Mouse (Mus musculus): ENCODE measurements around the gene Pim2. TPM values are rescaled to one million over a fixed set of nuclear protein-coding genes. Genes with fewer than 3 reads are reported as not detected.

Pim2 gene
- polyA plus RNA-seq, 1 experiment from 2014 or later, result 3.5 TPM

Other genes starting within 250 kb of the Pim2 start
- gene Syp, start 239.8 kb upstream of the Pim2 start, polyA plus RNA-seq (2015; fragmentation: Nextera tagmentation; extraction: Ambion mirVana), result 0.33 and 0.36 TPM in 2 replicates
- 1.1 and 1.5 TPM in 2 replicates for gene Prickle3, start 221.0 kb upstream of the Pim2 start, polyA plus RNA-seq (2015; fragmentation: Nextera tagmentation; extraction: Ambion mirVana)
- 27.5 and 28.8 TPM in 2 replicates for gene Plp2, start 206.9 kb upstream of the Pim2 start, polyA plus RNA-seq (2015; fragmentation: Nextera tagmentation; extraction: Ambion mirVana)
- 0.09 and 0.12 TPM in 2 replicates for gene Magix, start 197.0 kb upstream of the Pim2 start, polyA plus RNA-seq (2015; fragmentation: Nextera tagmentation; extraction: Ambion mirVana)
- gene Gpkow, start 181.1 kb upstream of the Pim2 start, polyA plus RNA-seq (2015; fragmentation: Nextera tagmentation; extraction: Ambion mirVana), result 13.3 and 14.1 TPM in 2 replicates
- 16.0 and 17.5 TPM in 2 replicates for gene Wdr45, start 163.9 kb upstream of the Pim2 start, polyA plus RNA-seq (2015; fragmentation: Nextera tagmentation; extraction: Ambion mirVana)
- 0.31 TPM in 1 of 2 replicates, not detected in the other for gene Gm45208, start 156.0 kb upstream of the Pim2 start, polyA plus RNA-seq (2015; fragmentation: Nextera tagmentation; extraction: Ambion mirVana)
- 5.6 and 5.8 TPM in 2 replicates for gene Praf2, start 149.8 kb upstream of the Pim2 start, polyA plus RNA-seq (2015; fragmentation: Nextera tagmentation; extraction: Ambion mirVana)
- 0.92 and 1.5 TPM in 2 replicates for gene Ccdc120, start 127.4 kb upstream of the Pim2 start, polyA plus RNA-seq (2015; fragmentation: Nextera tagmentation; extraction: Ambion mirVana)
- gene Tfe3, start 115.7 kb upstream of the Pim2 start, polyA plus RNA-seq (2015; fragmentation: Nextera tagmentation; extraction: Ambion mirVana), result 9.2 and 11.8 TPM in 2 replicates
- gene Gripap1, start 88.5 kb upstream of the Pim2 start, polyA plus RNA-seq (2015; fragmentation: Nextera tagmentation; extraction: Ambion mirVana), result 25.5 and 27.4 TPM in 2 replicates
- 0.18 and 0.37 TPM in 2 replicates for gene Kcnd1, start 56.0 kb upstream of the Pim2 start, polyA plus RNA-seq (2015; fragmentation: Nextera tagmentation; extraction: Ambion mirVana)
- 44.9 and 54.4 TPM in 2 replicates for gene Otud5, start 36.9 kb upstream of the Pim2 start, polyA plus RNA-seq (2015; fragmentation: Nextera tagmentation; extraction: Ambion mirVana)
- gene Slc35a2, start 5.8 kb downstream of the Pim2 start, polyA plus RNA-seq (2015; fragmentation: Nextera tagmentation; extraction: Ambion mirVana), result 14.3 and 17.5 TPM in 2 replicates
- gene Pqbp1, start 21.0 kb downstream of the Pim2 start, polyA plus RNA-seq (2015; fragmentation: Nextera tagmentation; extraction: Ambion mirVana), result 38.1 and 39.7 TPM in 2 replicates
- gene Timm17b, start 21.1 kb downstream of the Pim2 start, polyA plus RNA-seq (2015; fragmentation: Nextera tagmentation; extraction: Ambion mirVana), result 94.8 and 102 TPM in 2 replicates
- gene Gm10491, start 29.6 kb downstream of the Pim2 start, polyA plus RNA-seq (2015; fragmentation: Nextera tagmentation; extraction: Ambion mirVana), result not detected in 2 replicates
- gene Gm10490, start 31.3 kb downstream of the Pim2 start, polyA plus RNA-seq (2015; fragmentation: Nextera tagmentation; extraction: Ambion mirVana), result not detected in 2 replicates
- 0.12 and 0.18 TPM in 2 replicates for gene Pcsk1n, start 41.6 kb downstream of the Pim2 start, polyA plus RNA-seq (2015; fragmentation: Nextera tagmentation; extraction: Ambion mirVana)
- not detected in 2 replicates for gene Eras, start 50.3 kb downstream of the Pim2 start, polyA plus RNA-seq (2015; fragmentation: Nextera tagmentation; extraction: Ambion mirVana)
- 10.7 and 12.1 TPM in 2 replicates for gene Hdac6, start 69.6 kb downstream of the Pim2 start, polyA plus RNA-seq (2015; fragmentation: Nextera tagmentation; extraction: Ambion mirVana)
- gene Gata1, start 99.8 kb downstream of the Pim2 start, polyA plus RNA-seq (2015; fragmentation: Nextera tagmentation; extraction: Ambion mirVana), result 117 and 126 TPM in 2 replicates
- 0.26 and 0.36 TPM in 2 replicates for gene Glod5, start 140.2 kb downstream of the Pim2 start, polyA plus RNA-seq (2015; fragmentation: Nextera tagmentation; extraction: Ambion mirVana)
- gene Suv39h1, start 196.5 kb downstream of the Pim2 start, polyA plus RNA-seq (2015; fragmentation: Nextera tagmentation; extraction: Ambion mirVana), result 31.4 and 33.0 TPM in 2 replicates
- 2.1 and 2.2 TPM in 2 replicates for gene Was, start 212.2 kb downstream of the Pim2 start, polyA plus RNA-seq (2015; fragmentation: Nextera tagmentation; extraction: Ambion mirVana)